Comparison of ENCODE assay signal across 8 mouse cellular contexts in genomic region chr2:105680146-105680998, GRCm38 (mm10). TPM values are rescaled to one million over a fixed set of nuclear protein-coding genes. Genes with fewer than 3 reads are reported as not detected.
DNase-seq lines count a peak whose midpoint lies in the region; ATAC-seq lines count a peak whose summit lies in the region.

No protein-coding gene starts in this region.

- peak overlapping the region; percentile 99 for H3K27ac ChIP-seq in forebrain, embryonic 10.5 days
- no peak overlapping the region for H3K27ac ChIP-seq in limb, embryonic 12.5 days

- H3K9ac ChIP-seq in limb, embryonic 12.5 days (replicated peaks), result no peak overlapping the region

- H3K4me2 ChIP-seq in limb, embryonic 12.5 days, result no peak overlapping the region

- under 1% methylated on average over 21 of the region's 24 CpGs for WGBS in forebrain, embryonic 10.5 days
- WGBS in limb, embryonic 12.5 days, result 1% methylated on average over 24 of the region's 24 CpGs

- H3K4me3 ChIP-seq in forebrain, embryonic 10.5 days, result peak overlapping the region; percentile 88
- no peak overlapping the region for H3K4me3 ChIP-seq in limb, embryonic 12.5 days (replicated peaks)

- peaks cover 97% of the 10 kb centered on the region for H3K27me3 ChIP-seq in forebrain, embryonic 10.5 days (ENCODE audit: poor library complexity, severe bottlenecking)
- peaks cover 95% of the 10 kb centered on the region for H3K27me3 ChIP-seq in limb, embryonic 12.5 days

- ATAC-seq in limb, embryonic 12.5 days (ENCODE audit: insufficient number of reproducible peaks, insufficient read depth, low FRiP score, low TSS enrichment, low read depth), result 0 out of 2 replicates have a peak, but pooled peaks have one; percentile 9
- ATAC-seq in inflammation-experienced regulatory T-cells, adult 6 months, result no peak

- peaks cover 55% of the 10 kb centered on the region for H3K36me3 ChIP-seq in forebrain, embryonic 10.5 days (replicated peaks)
- no peaks in the 10 kb centered on the region for H3K36me3 ChIP-seq in limb, embryonic 12.5 days

- H3K9me3 ChIP-seq in forebrain, embryonic 10.5 days, result no peaks in the 10 kb centered on the region
- H3K9me3 ChIP-seq in limb, embryonic 12.5 days, result no peaks in the 10 kb centered on the region

- peak; percentile 40 for DNase-seq in testis, postnatal 10 days (ENCODE audit: low spot score)
- DNase-seq in testis, postnatal 14 days (ENCODE audit: low spot score), result no peak
- DNase-seq in forebrain, embryonic 10.5 days (ENCODE audit: extremely low spot score, low spot score), result peak; percentile 68
- DNase-seq in T-cell, adult 2 months (ENCODE audit: low spot score), result no peak
- no peak for DNase-seq in left cerebral cortex, postnatal 10 days (ENCODE audit: extremely low spot score in 1 of 2, low spot score in 2 of 2)
- DNase-seq in right cerebral cortex, postnatal 36 days (ENCODE audit: low spot score in 2 of 2), result no peak

- peaks cover 83% of the 10 kb centered on the region for H3K4me1 ChIP-seq in forebrain, embryonic 10.5 days
- peaks cover 33% of the 10 kb centered on the region for H3K4me1 ChIP-seq in limb, embryonic 12.5 days (replicated peaks)

- intact Hi-C loops in left cerebral cortex, postnatal 10 days (cut with DNase I), result loop anchor here (10.0 kb wide), 1 partner anchor 224 kb away; the partner anchor contains the start of genes Elp4 and Immp1l

RNA-seq across cellular contexts. Expression of gene Pax6, which starts 11.7 kb away (rescaled TPM):
- polyA plus RNA-seq in forebrain, embryonic 10.5 days (2016; fragmentation: Nextera tagmentation; extraction: Ambion mirVana), result 76.8 and 79.6 TPM in 2 replicates
- 0.49 TPM in 1 of 2 replicates, not detected in the other for polyA plus RNA-seq in limb, embryonic 12.5 days (2016; fragmentation: Nextera tagmentation; extraction: Ambion mirVana)
- 1 to 10 TPM; 7.0 to 7.5 TPM for total RNA-seq in left cerebral cortex, postnatal 10 days (2021)
- polyA plus RNA-seq in inflammation-experienced regulatory T-cells, adult 6 months (2017; shearing (Covaris generic)), result under 1 TPM in 2 of 3 experiments, not detected in 1; 0.20 to 0.67 TPM

Comparison
In these comparisons a context has a peak if more than half of its experiments do, and no peak if none do; other contexts are left out.
1. DNase-seq: peak in testis, postnatal 10 days (single experiment) and forebrain, embryonic 10.5 days (single experiment); none in testis, postnatal 14 days (single experiment), T-cell, adult 2 months (single experiment), left cerebral cortex, postnatal 10 days (0 of 2) and right cerebral cortex, postnatal 36 days (0 of 2).
2. RNA of gene Pax6, which starts 11.7 kb away (polyA plus RNA-seq): 76.8 to 79.6 TPM in forebrain, embryonic 10.5 days; 0.20 to 0.67 TPM in inflammation-experienced regulatory T-cells, adult 6 months and 0.49 TPM in limb, embryonic 12.5 days; every median in the first group is over 10 times any median in the second.